8 mouse cellular contexts compared by ENCODE assay signal in genomic region chr19:36918441-36919301, GRCm38 (mm10). TPM values are rescaled to one million over a fixed set of nuclear protein-coding genes. Genes with fewer than 3 reads are reported as not detected.
DNase-seq lines count a peak whose midpoint lies in the region; ATAC-seq lines count a peak whose summit lies in the region.

No protein-coding gene starts in this region.

- H3K9ac ChIP-seq in hindbrain, embryonic 16.5 days (ENCODE audit: low read depth, low read length) = peak overlapping the region; percentile 92

- ATAC-seq in hindbrain, embryonic 16.5 days = peak; percentile 92
- ATAC-seq in megakaryocyte progenitor cell, adult 5-6 weeks (replicated peaks; ENCODE audit: poor library complexity) = peak; percentile 73

- peak overlapping the region; percentile 77 for H3K4me2 ChIP-seq in hindbrain, embryonic 16.5 days (ENCODE audit: low read length)

- peak overlapping the region; percentile 94 for H3K27ac ChIP-seq in hindbrain, embryonic 16.5 days (ENCODE audit: low read depth, low read length)

- under 1% methylated on average over 71 of the region's 85 CpGs for WGBS in hindbrain, embryonic 16.5 days

- H3K4me3 ChIP-seq in hindbrain, embryonic 16.5 days (ENCODE audit: low read length) = peak overlapping the region; percentile 88

- no peaks in the 10 kb centered on the region for H3K27me3 ChIP-seq in hindbrain, embryonic 16.5 days (replicated peaks; ENCODE audit: control insufficient read depth, insufficient read depth, low read length)

- no peaks in the 10 kb centered on the region for H3K9me3 ChIP-seq in hindbrain, embryonic 16.5 days (ENCODE audit: control insufficient read depth, low read length)

- DNase-seq in R1 (ENCODE audit: low read depth, low spot score) = peak; percentile 77
- peak; percentile 82 to 84 for DNase-seq in cerebellum, postnatal 36 days
- peak; percentile 85 for DNase-seq in gastrocnemius, adult 18-20 months (ENCODE audit: low spot score)
- peak; percentile 59 to 91 for DNase-seq in left cerebral cortex, postnatal 10 days (ENCODE audit: extremely low spot score in 1 of 2, low spot score in 2 of 2)
- DNase-seq in right cerebral cortex, postnatal 14 days = peak; percentile 86
- DNase-seq in urinary bladder, postnatal 25 days (ENCODE audit: low spot score) = peak; percentile 70

- H3K36me3 ChIP-seq in hindbrain, embryonic 16.5 days (ENCODE audit: control insufficient read depth, insufficient read depth, low read length) = no peaks in the 10 kb centered on the region

- peaks cover 5% of the 10 kb centered on the region for H3K4me1 ChIP-seq in hindbrain, embryonic 16.5 days (ENCODE audit: control insufficient read depth, insufficient read depth, low read depth, low read length)

- intact Hi-C loops in left cerebral cortex, postnatal 10 days (cut with DNase I) = loop anchor here (2.0 kb wide), 1 partner anchor 458 kb away; the partner anchor contains the start of gene Kif11

RNA-seq across cellular contexts. Expression of gene Fgfbp3, which starts 0.7 kb away (rescaled TPM):
- total RNA-seq in gastrocnemius, adult 18-20 months (2021) = 1 to 10 TPM; 1.7 to 2.8 TPM
- polyA plus RNA-seq in hindbrain, embryonic 16.5 days (2015; fragmentation: Nextera tagmentation; extraction: Ambion mirVana) = 28.2 and 44.1 TPM in 2 replicates
- 10 to 100 TPM; 10.2 to 10.6 TPM for total RNA-seq in left cerebral cortex, postnatal 10 days (2021)
- total RNA-seq in megakaryocyte progenitor cell, adult 5-6 weeks (2015) = 2.0 and 3.6 TPM in 2 replicates
- 0.58 and 2.0 TPM in 2 replicates for total RNA-seq in megakaryocyte progenitor cell, adult 5-6 weeks (2017)

RNA-seq across cellular contexts. Expression of gene Btaf1, which starts 7.2 kb away (rescaled TPM):
- total RNA-seq in gastrocnemius, adult 18-20 months (2021) = 10 to 100 TPM in 1 of 2 experiments, 1 to 10 TPM in 1; 7.9 to 13.9 TPM
- 6.6 and 8.7 TPM in 2 replicates for polyA plus RNA-seq in hindbrain, embryonic 16.5 days (2015; fragmentation: Nextera tagmentation; extraction: Ambion mirVana)
- total RNA-seq in left cerebral cortex, postnatal 10 days (2021) = 10 to 100 TPM; 21.6 to 25.0 TPM
- 39.9 and 45.4 TPM in 2 replicates for total RNA-seq in megakaryocyte progenitor cell, adult 5-6 weeks (2015)
- total RNA-seq in megakaryocyte progenitor cell, adult 5-6 weeks (2017) = 51.6 and 71.5 TPM in 2 replicates

Comparison
In these comparisons a context has a peak if more than half of its experiments do, and no peak if none do; other contexts are left out.
1. Peak in every context shown above with its lines: DNase-seq, ATAC-seq, H3K4me3 ChIP-seq and H3K27ac ChIP-seq.